Mouse (Mus musculus) limb, embryonic 15.5 days (tissue): ENCODE data around the gene Yy1. TPM values are rescaled to one million over a fixed set of nuclear protein-coding genes. Genes with fewer than 3 reads are reported as not detected.

Experiments
- ATAC-seq: fragments of 200-750 bp; cut with Nextera tagmentation; 2 replicates; pipeline ENCODE4 v1.8.0; 2017; ENCODE audit warnings: low read depth, moderate TSS enrichment; ENCODE audit not compliant: insufficient number of reproducible peaks, low FRiP score, low TSS enrichment
- H3K27ac ChIP-seq: fragments of 300-500 bp; sonication (generic); 2 replicates; pipeline ENCODE4 v1.5.1; 2015; ENCODE audit warnings: moderate library complexity, mild to moderate bottlenecking, inconsistent platforms
- H3K27me3 ChIP-seq: fragments of 300-500 bp; sonication (generic); 2 replicates; pipeline ENCODE4 v1.6.1; 2015; ENCODE audit warnings: inconsistent platforms
- H3K36me3 ChIP-seq: fragments of 300-500 bp; sonication (generic); 2 replicates; pipeline ENCODE4 v1.6.1; 2015; ENCODE audit warnings: inconsistent platforms
- H3K4me1 ChIP-seq: fragments of 300-500 bp; sonication (generic); 2 replicates; pipeline ENCODE4 v1.6.1; 2015; ENCODE audit warnings: inconsistent platforms
- H3K4me2 ChIP-seq: fragments of 300-500 bp; sonication (generic); 2 replicates; pipeline ENCODE4 v1.6.1; 2015; ENCODE audit warnings: mild to moderate bottlenecking, inconsistent platforms
- H3K4me3 ChIP-seq: fragments of 300-500 bp; sonication (generic); 2 replicates; pipeline ENCODE4 v1.5.1; 2015; ENCODE audit warnings: mild to moderate bottlenecking, inconsistent platforms
- H3K9ac ChIP-seq: fragments of 300-500 bp; sonication (generic); 2 replicates; pipeline ENCODE4 v1.6.1; 2015; ENCODE audit warnings: inconsistent platforms
- H3K9me3 ChIP-seq: fragments of 300-500 bp; sonication (generic); 2 replicates; pipeline ENCODE4 v1.6.1; 2016; ENCODE audit warnings: inconsistent platforms
- WGBS: fragments of 180-500 bp; shearing (Covaris S2); methylation state at CpG from one replicate; pipeline ENCODE4 v1.1.7; 2015; 5-methylcytosine and 5-hydroxymethylcytosine counted together
- polyA plus RNA-seq: library from polyadenylated mRNA; unstranded; fragments of >200 nt; fragmentation: Nextera tagmentation; extraction: Ambion mirVana; gene quantifications from 2 replicates; pipeline ENCODE4 v1.2.1, GENCODE M21; 2015

Gene Yy1
- polyA plus RNA-seq, 1 experiment from 2014 or later: 17.9 TPM

- Histone ChIP-seq H3K4me2 (no peak overlapping the region), H3K27ac (no peak overlapping the region), H3K4me1 (peaks cover 13% of the 10 kb centered on the region; the same call in 1 of the 2 replicates), H3K9ac (no peak overlapping the region), H3K27me3 (no peaks in the 10 kb centered on the region), H3K36me3 (no peaks in the 10 kb centered on the region), H3K4me3 (no peak overlapping the region), H3K9me3 (no peaks in the 10 kb centered on the region)
- WGBS: 78% methylated on average over 6 of the region's 6 CpGs
- no peak for ATAC-seq
Observed at GRCm38 (mm10) chr12:108760016-108760415, 32.8 kb upstream of the Yy1 start.

GRCm38 (mm10) chr12:108760500-108761020, 32.2 kb upstream of the Yy1 start:
- Histone ChIP-seq H3K4me3 (no peak overlapping the region), H3K9ac (no peak overlapping the region), H3K27ac (no peak overlapping the region), H3K36me3 (no peaks in the 10 kb centered on the region), H3K4me2 (no peak overlapping the region), H3K4me1 (peaks cover 17% of the 10 kb centered on the region), H3K27me3 (no peaks in the 10 kb centered on the region), H3K9me3 (no peaks in the 10 kb centered on the region)
- WGBS: 74% methylated on average over 9 of the region's 9 CpGs
- ATAC-seq: no peak

GRCm38 (mm10) chr12:108761209-108761608, 31.6 kb upstream of the Yy1 start:
- no peak overlapping the region for H3K4me2 ChIP-seq
- H3K4me1 ChIP-seq: peaks cover 24% of the 10 kb centered on the region
- no peaks in the 10 kb centered on the region for H3K27me3 ChIP-seq
- WGBS: 44% methylated on average over 4 of the region's 4 CpGs
- no peak overlapping the region for H3K4me3 ChIP-seq
- H3K27ac ChIP-seq: no peak overlapping the region
- H3K36me3 ChIP-seq: no peaks in the 10 kb centered on the region
- no peak overlapping the region for H3K9ac ChIP-seq
- H3K9me3 ChIP-seq: no peaks in the 10 kb centered on the region
- ATAC-seq: no peak

- H3K36me3 ChIP-seq: no peaks in the 10 kb centered on the region
- no peak overlapping the region for H3K4me2 ChIP-seq
- H3K9me3 ChIP-seq: no peaks in the 10 kb centered on the region
- H3K4me1 ChIP-seq: peaks cover 28% of the 10 kb centered on the region
- no peaks in the 10 kb centered on the region for H3K27me3 ChIP-seq
- H3K4me3 ChIP-seq: no peak overlapping the region
- WGBS: 65% methylated on average over 4 of the region's 4 CpGs
- no peak overlapping the region for H3K9ac ChIP-seq
- ATAC-seq: no peak
- H3K27ac ChIP-seq: no peak overlapping the region
Observed at GRCm38 (mm10) chr12:108761665-108762064, 31.1 kb upstream of the Yy1 start.

- Histone ChIP-seq H3K9ac (no peak overlapping the region), H3K9me3 (no peaks in the 10 kb centered on the region), H3K4me3 (no peak overlapping the region), H3K4me1 (peaks cover 23% of the 10 kb centered on the region), H3K27ac (no peak overlapping the region), H3K36me3 (no peaks in the 10 kb centered on the region), H3K4me2 (no peak overlapping the region), H3K27me3 (no peaks in the 10 kb centered on the region)
- ATAC-seq: no peak
- WGBS: 64% methylated on average over 9 of the region's 9 CpGs
Observed at GRCm38 (mm10) chr12:108763057-108763796, 29.5 kb upstream of the Yy1 start.

GRCm38 (mm10) chr12:108764917-108765678, 27.7 kb upstream of the Yy1 start:
- ATAC-seq: no peak
- H3K9ac ChIP-seq: no peak overlapping the region; the same call in 1 of the 2 replicates
- WGBS: 61% methylated on average over 22 of the region's 22 CpGs
- peaks cover 21% of the 10 kb centered on the region for H3K4me1 ChIP-seq
- no peaks in the 10 kb centered on the region for H3K36me3 ChIP-seq
- H3K9me3 ChIP-seq: no peaks in the 10 kb centered on the region
- peak overlapping the region; percentile 36 for H3K4me3 ChIP-seq
- no peaks in the 10 kb centered on the region for H3K27me3 ChIP-seq
- peak overlapping the region; percentile 66 for H3K4me2 ChIP-seq
- peak overlapping the region; percentile 89 for H3K27ac ChIP-seq

GRCm38 (mm10) chr12:108765751-108766221, 27.0 kb upstream of the Yy1 start:
- ATAC-seq: peak; percentile 71; the same call in 1 of the 2 replicates

GRCm38 (mm10) chr12:108766316-108766715, 26.5 kb upstream of the Yy1 start:
- no peak for ATAC-seq
- H3K27me3 ChIP-seq: no peaks in the 10 kb centered on the region
- H3K27ac ChIP-seq: peak overlapping the region; percentile 89
- H3K36me3 ChIP-seq: no peaks in the 10 kb centered on the region
- H3K4me1 ChIP-seq: peaks cover 21% of the 10 kb centered on the region
- H3K4me2 ChIP-seq: peak overlapping the region; percentile 66
- no peaks in the 10 kb centered on the region for H3K9me3 ChIP-seq
- peak overlapping the region; percentile 36 for H3K4me3 ChIP-seq
- peak overlapping the region; percentile 23; the same call in 1 of the 2 replicates for H3K9ac ChIP-seq
- WGBS: 45% methylated on average over 10 of the region's 10 CpGs

More at GRCm38 (mm10) chr12:108765751-108766221, 27.0 kb upstream of the Yy1 start:
- 19% methylated on average over 14 of the region's 14 CpGs for WGBS
- Histone ChIP-seq H3K9me3 (no peaks in the 10 kb centered on the region), H3K27me3 (no peaks in the 10 kb centered on the region), H3K27ac (peak overlapping the region; percentile 89), H3K4me1 (peaks cover 21% of the 10 kb centered on the region), H3K4me3 (peak overlapping the region; percentile 36), H3K9ac (peak overlapping the region; percentile 23; the same call in 1 of the 2 replicates), H3K4me2 (peak overlapping the region; percentile 66), H3K36me3 (no peaks in the 10 kb centered on the region)

GRCm38 (mm10) chr12:108766866-108767265, 25.9 kb upstream of the Yy1 start:
- peak overlapping the region; percentile 89 for H3K27ac ChIP-seq
- WGBS: 47% methylated on average over 7 of the region's 7 CpGs
- peak overlapping the region; percentile 66; the same call in 1 of the 2 replicates for H3K4me2 ChIP-seq

GRCm38 (mm10) chr12:108768196-108768854, 24.4 kb upstream of the Yy1 start:
- Histone ChIP-seq H3K4me1 (peaks cover 21% of the 10 kb centered on the region), H3K4me2 (no peak overlapping the region), H3K4me3 (no peak overlapping the region), H3K27ac (no peak overlapping the region), H3K27me3 (no peaks in the 10 kb centered on the region), H3K36me3 (no peaks in the 10 kb centered on the region), H3K9ac (no peak overlapping the region), H3K9me3 (no peaks in the 10 kb centered on the region)
- ATAC-seq: no peak
- WGBS: 72% methylated on average over 11 of the region's 11 CpGs

More at GRCm38 (mm10) chr12:108766866-108767265, 25.9 kb upstream of the Yy1 start:
- no peak for ATAC-seq
- H3K4me3 ChIP-seq: no peak overlapping the region
- no peak overlapping the region for H3K9ac ChIP-seq
- H3K4me1 ChIP-seq: peaks cover 21% of the 10 kb centered on the region
- H3K36me3 ChIP-seq: no peaks in the 10 kb centered on the region
- no peaks in the 10 kb centered on the region for H3K9me3 ChIP-seq
- no peaks in the 10 kb centered on the region for H3K27me3 ChIP-seq

- 93% methylated on average over 7 of the region's 7 CpGs for WGBS
- Histone ChIP-seq H3K27me3 (no peaks in the 10 kb centered on the region), H3K36me3 (peaks cover 34% of the 10 kb centered on the region), H3K27ac (no peak overlapping the region), H3K9me3 (no peaks in the 10 kb centered on the region), H3K4me2 (no peak overlapping the region), H3K4me3 (no peak overlapping the region), H3K4me1 (no peaks in the 10 kb centered on the region), H3K9ac (no peak overlapping the region)
- ATAC-seq: no peak
Observed at GRCm38 (mm10) chr12:108780108-108780877, 12.5 kb upstream of the Yy1 start.
